Mouse (Mus musculus): ENCODE measurements at regions not wholly inside any gene's neighbourhood (a gene's known extent, or its start where the extent isn't known, plus 50 kb on each side); places are given as distances from the start of the nearest gene placed in this dataset.

DNA sequence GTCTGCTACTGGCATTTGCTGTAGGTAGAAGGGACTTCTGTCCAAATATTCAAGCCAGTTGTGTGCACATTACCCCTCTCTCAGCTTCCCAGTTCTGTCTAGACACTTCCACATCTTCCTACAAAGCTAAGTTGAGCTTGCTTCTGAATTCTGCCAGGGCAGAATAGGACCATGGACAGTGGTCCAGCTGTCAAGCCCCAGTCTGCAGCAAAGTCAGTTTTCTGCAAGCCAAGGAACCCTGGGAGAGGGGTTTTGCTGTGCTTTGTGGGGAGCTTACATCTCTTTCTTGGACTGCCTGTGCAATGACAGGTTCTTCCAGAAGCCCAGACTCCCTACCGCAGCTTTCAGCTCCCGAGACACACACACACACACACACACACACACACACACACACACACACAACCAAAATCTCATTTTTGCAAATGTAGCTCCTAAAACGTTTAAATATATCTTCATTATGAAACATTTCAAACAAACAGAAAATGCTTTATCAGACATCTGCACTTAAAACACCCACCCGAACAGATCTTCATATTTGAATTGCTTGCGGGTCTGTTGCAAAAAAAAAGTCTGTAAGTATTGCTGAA is 91.4 kb upstream of the Mkln1 start:
- WGBS: 77% methylated on average over 5 of the region's 5 CpGs
- no peaks in the 10 kb centered on the region; the same call in 1 of the 2 replicates for H3K4me1 ChIP-seq (ENCODE audit: control insufficient read depth, insufficient read depth, low read length)
- DNase-seq: no peak
- H3K4me3 ChIP-seq (ENCODE audit: insufficient read depth, low read depth, low read length): no peak overlapping the region
- no peak overlapping the region for H3K27ac ChIP-seq (ENCODE audit: insufficient read depth, low read depth, low read length)
- no peaks in the 10 kb centered on the region for H3K27me3 ChIP-seq (replicated peaks; ENCODE audit: control insufficient read depth, insufficient read depth, low read length)
- no peaks in the 10 kb centered on the region for H3K36me3 ChIP-seq (ENCODE audit: control insufficient read depth, insufficient read depth, low read length)
- no peak for TF ChIP-seq POLR2A (IDR thresholded peaks at IDR 0.05; ENCODE audit: low read depth, low read length)
- no peak for TF ChIP-seq CTCF (conservative IDR thresholded peaks at IDR 0.05; ENCODE audit: insufficient read depth, insufficient read length, low read depth, low read length)

DNA sequence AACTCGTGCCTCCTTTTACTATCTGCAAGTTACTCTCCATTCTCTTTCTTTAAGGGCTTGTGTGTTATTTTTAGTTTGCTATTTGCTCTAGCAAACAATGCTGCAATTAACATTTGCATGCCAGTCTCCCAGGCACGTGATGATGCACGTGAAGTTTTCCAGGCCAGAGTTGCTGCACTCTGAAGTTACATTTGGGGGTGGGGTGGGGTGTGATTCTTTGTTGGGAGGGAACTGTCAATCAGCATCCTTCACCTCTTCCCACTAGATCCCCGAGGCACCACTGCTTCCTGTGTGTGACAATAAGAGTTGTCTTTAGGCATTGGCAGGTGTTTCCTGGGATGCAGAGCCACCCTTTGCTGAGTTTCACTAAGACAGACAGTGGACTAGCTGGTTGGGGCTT is 90.6 kb upstream of the Mkln1 start:
- Histone ChIP-seq H3K27ac (ENCODE audit: insufficient read depth, low read depth, low read length) (no peak overlapping the region), H3K4me1 (ENCODE audit: control insufficient read depth, insufficient read depth, low read length) (no peaks in the 10 kb centered on the region; the same call in 1 of the 2 replicates), H3K4me3 (ENCODE audit: insufficient read depth, low read depth, low read length) (no peak overlapping the region), H3K36me3 (ENCODE audit: control insufficient read depth, insufficient read depth, low read length) (no peaks in the 10 kb centered on the region), H3K27me3 (replicated peaks; ENCODE audit: control insufficient read depth, insufficient read depth, low read length) (no peaks in the 10 kb centered on the region)
- no peak for TF ChIP-seq POLR2A (IDR thresholded peaks at IDR 0.05; ENCODE audit: low read depth, low read length)
- no peak for TF ChIP-seq CTCF (conservative IDR thresholded peaks at IDR 0.05; ENCODE audit: insufficient read depth, insufficient read length, low read depth, low read length)
- peak; percentile 34 for DNase-seq
- 21% methylated on average over 4 of the region's 4 CpGs for WGBS

GRCm38 (mm10) chr6:31310660-31311059 is 87.9 kb upstream of the Mkln1 start:
- H3K4me3 ChIP-seq (ENCODE audit: insufficient read depth, low read depth, low read length): no peak overlapping the region
- H3K27ac ChIP-seq (ENCODE audit: insufficient read depth, low read depth, low read length): no peak overlapping the region
- H3K27me3 ChIP-seq (replicated peaks; ENCODE audit: control insufficient read depth, insufficient read depth, low read length): no peaks in the 10 kb centered on the region
- H3K36me3 ChIP-seq (ENCODE audit: control insufficient read depth, insufficient read depth, low read length): no peaks in the 10 kb centered on the region
- no peaks in the 10 kb centered on the region; the same call in 1 of the 2 replicates for H3K4me1 ChIP-seq (ENCODE audit: control insufficient read depth, insufficient read depth, low read length)
- 85% methylated on average over 5 of the region's 5 CpGs for WGBS
- DNase-seq: no peak
- no peak for TF ChIP-seq CTCF (conservative IDR thresholded peaks at IDR 0.05; ENCODE audit: insufficient read depth, insufficient read length, low read depth, low read length)
- TF ChIP-seq POLR2A (IDR thresholded peaks at IDR 0.05; ENCODE audit: low read depth, low read length): no peak

- Histone ChIP-seq H3K27ac (ENCODE audit: insufficient read depth, low read depth, low read length) (peak overlapping the region; percentile 11; the same call in 1 of the 2 replicates), H3K4me1 (ENCODE audit: control insufficient read depth, insufficient read depth, low read length) (peaks cover 11% of the 10 kb centered on the region), H3K4me3 (ENCODE audit: insufficient read depth, low read depth, low read length) (no peak overlapping the region), H3K27me3 (replicated peaks; ENCODE audit: control insufficient read depth, insufficient read depth, low read length) (no peaks in the 10 kb centered on the region), H3K36me3 (ENCODE audit: control insufficient read depth, insufficient read depth, low read length) (no peaks in the 10 kb centered on the region)
- TF ChIP-seq POLR2A (IDR thresholded peaks at IDR 0.05; ENCODE audit: low read depth, low read length) (no peak), CTCF (conservative IDR thresholded peaks at IDR 0.05; ENCODE audit: insufficient read depth, insufficient read length, low read depth, low read length) (no peak)
- 66% methylated on average over 5 of the region's 5 CpGs for WGBS
- peak; percentile 27 for DNase-seq
Observed at GRCm38 (mm10) chr6:31313869-31314470, 84.6 kb upstream of the Mkln1 start.

- DNase-seq: peak; percentile 92
- Histone ChIP-seq H3K4me3 (ENCODE audit: insufficient read depth, low read depth, low read length) (peak overlapping the region; percentile 45), H3K4me1 (ENCODE audit: control insufficient read depth, insufficient read depth, low read length) (peaks cover 27% of the 10 kb centered on the region), H3K27me3 (replicated peaks; ENCODE audit: control insufficient read depth, insufficient read depth, low read length) (no peaks in the 10 kb centered on the region), H3K27ac (ENCODE audit: insufficient read depth, low read depth, low read length) (peak overlapping the region; percentile 91), H3K36me3 (ENCODE audit: control insufficient read depth, insufficient read depth, low read length) (no peaks in the 10 kb centered on the region)
- WGBS: 8% methylated on average over 12 of the region's 12 CpGs
- TF ChIP-seq CTCF (conservative IDR thresholded peaks at IDR 0.05; ENCODE audit: insufficient read depth, insufficient read length, low read depth, low read length) (no peak), POLR2A (IDR thresholded peaks at IDR 0.05; ENCODE audit: low read depth, low read length) (no peak)
Observed at GRCm38 (mm10) chr6:31317741-31318225, 80.8 kb upstream of the Mkln1 start.

- peak overlapping the region; percentile 5; the same call in 1 of the 2 replicates for H3K4me3 ChIP-seq (ENCODE audit: insufficient read depth, low read depth, low read length)
- no peaks in the 10 kb centered on the region for H3K36me3 ChIP-seq (ENCODE audit: control insufficient read depth, insufficient read depth, low read length)
- H3K27me3 ChIP-seq (replicated peaks; ENCODE audit: control insufficient read depth, insufficient read depth, low read length): no peaks in the 10 kb centered on the region
- DNase-seq: peak; percentile 95
- H3K4me1 ChIP-seq (ENCODE audit: control insufficient read depth, insufficient read depth, low read length): peaks cover 28% of the 10 kb centered on the region
- WGBS: 3% methylated on average over 11 of the region's 11 CpGs
- H3K27ac ChIP-seq (ENCODE audit: insufficient read depth, low read depth, low read length): peak overlapping the region; percentile 91
- TF ChIP-seq POLR2A (IDR thresholded peaks at IDR 0.05; ENCODE audit: low read depth, low read length) (peak; percentile 46), CTCF (conservative IDR thresholded peaks at IDR 0.05; ENCODE audit: insufficient read depth, insufficient read length, low read depth, low read length) (peak; percentile 71)
Observed at GRCm38 (mm10) chr6:31318506-31318905, 80.0 kb upstream of the Mkln1 start.

GRCm38 (mm10) chr6:31319431-31319830 is 79.1 kb upstream of the Mkln1 start:
- DNase-seq: peak; percentile 15
- no peaks in the 10 kb centered on the region for H3K27me3 ChIP-seq (replicated peaks; ENCODE audit: control insufficient read depth, insufficient read depth, low read length)
- peak overlapping the region; percentile 91 for H3K27ac ChIP-seq (ENCODE audit: insufficient read depth, low read depth, low read length)
- H3K4me1 ChIP-seq (ENCODE audit: control insufficient read depth, insufficient read depth, low read length): peaks cover 32% of the 10 kb centered on the region
- H3K4me3 ChIP-seq (ENCODE audit: insufficient read depth, low read depth, low read length): no peak overlapping the region
- WGBS: 55% methylated on average over 2 of the region's 2 CpGs
- no peaks in the 10 kb centered on the region for H3K36me3 ChIP-seq (ENCODE audit: control insufficient read depth, insufficient read depth, low read length)
- no peak for TF ChIP-seq CTCF (conservative IDR thresholded peaks at IDR 0.05; ENCODE audit: insufficient read depth, insufficient read length, low read depth, low read length)
- TF ChIP-seq POLR2A (IDR thresholded peaks at IDR 0.05; ENCODE audit: low read depth, low read length): no peak

All from kidney, adult 2 months (tissue).